Mouse (Mus musculus): ENCODE measurements at regions not wholly inside any gene's neighbourhood (a gene's known extent, or its start where the extent isn't known, plus 50 kb on each side); places are given as distances from the start of the nearest gene placed in this dataset.

- TF ChIP-seq GATA1 (IDR thresholded peaks at IDR 0.05; ENCODE audit: borderline replicate concordance, low read length) (no peak), FLI1 (IDR thresholded peaks at IDR 0.05; ENCODE audit: low read length) (no peak)
Observed at GRCm38 (mm10) chr5:133890728-133891127, 208.8 kb upstream of the Castor2 start.

Data from megakaryocyte, embryonic 14.5 days (primary cell).